In the genomic region with DNA sequence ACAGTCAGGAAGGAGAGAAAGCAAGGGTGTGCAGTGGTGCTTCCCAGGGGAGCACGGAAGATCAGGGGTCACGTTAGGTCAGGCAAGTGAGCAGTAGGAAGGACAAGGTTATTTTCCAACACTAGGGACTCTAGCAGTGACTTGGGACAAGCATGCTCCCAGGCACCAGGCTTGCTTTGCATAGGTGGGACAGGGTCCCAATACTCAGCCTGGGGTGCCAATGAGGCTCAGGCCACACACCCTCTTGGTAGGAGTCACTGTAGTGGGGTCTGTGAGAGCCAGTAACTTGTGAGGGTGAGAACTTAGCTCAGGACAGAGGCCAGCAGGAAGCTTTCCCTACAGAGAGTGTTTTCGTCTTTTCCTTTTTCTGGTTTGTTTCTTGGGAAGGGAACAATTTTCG, we compare ENCODE assay signal across 21 mouse cellular contexts. TPM values are rescaled to one million over a fixed set of nuclear protein-coding genes. Genes with fewer than 3 reads are reported as not detected.
"Had no signal": no experiment of that assay in that cellular context is flagged by ENCODE, and none has a peak within 500 bp of the region (broad histone marks: within the 10 kb centered on the region; RNA-seq: fewer than 3 reads in every experiment).

No protein-coding gene starts in this region.

- DNase-seq: lung, adult 18-20 months; lung, embryonic 14.5 days; lung, postnatal 10 days; lung, postnatal 4 days; retina, postnatal 1 day; right cerebral cortex, adult 18-20 months; right cerebral cortex, postnatal 25 days; right cerebral cortex, postnatal 4 days; spleen, adult 18-20 months; thymus, adult 18-20 months; thymus, postnatal 14 days; thymus, postnatal 36 days had no signal

- H3K4me1 ChIP-seq: midbrain, embryonic 15.5 days; neural tube, embryonic 13.5 days; neural tube, embryonic 15.5 days had no signal

- H3K9me3 ChIP-seq: midbrain, embryonic 12.5 days; midbrain, embryonic 15.5 days; neural tube, embryonic 13.5 days; neural tube, embryonic 15.5 days had no signal

- H3K4me3 ChIP-seq: midbrain, embryonic 12.5 days; midbrain, embryonic 15.5 days; myocyte; neural tube, embryonic 13.5 days; neural tube, embryonic 15.5 days had no signal

- H3K27ac ChIP-seq: liver, embryonic 14.5 days; midbrain, embryonic 12.5 days; midbrain, embryonic 15.5 days; neural tube, embryonic 13.5 days; neural tube, embryonic 15.5 days had no signal

- H3K4me2 ChIP-seq: lung, embryonic 14.5 days; midbrain, embryonic 12.5 days; midbrain, embryonic 15.5 days; neural tube, embryonic 13.5 days; neural tube, embryonic 15.5 days had no signal

- H3K9ac ChIP-seq: liver, embryonic 14.5 days; lung, embryonic 14.5 days; midbrain, embryonic 12.5 days; midbrain, embryonic 15.5 days; neural tube, embryonic 13.5 days; neural tube, embryonic 15.5 days had no signal

- H3K27me3 ChIP-seq: midbrain, embryonic 12.5 days; midbrain, embryonic 15.5 days; neural tube, embryonic 13.5 days; neural tube, embryonic 15.5 days had no signal

- ATAC-seq: midbrain, embryonic 15.5 days had no signal

RNA-seq across cellular contexts. Expression of a gene that starts 58.4 kb away (rescaled TPM):
- total RNA-seq: megakaryocyte, adult 5-6 weeks; megakaryocyte-erythroid progenitor cell, adult 5-6 weeks had no signal
- polyA plus RNA-seq: liver, embryonic 16.5 days had no signal
